Mouse (Mus musculus): ENCODE results near the gene Rgs6. TPM values are rescaled to one million over a fixed set of nuclear protein-coding genes. Genes with fewer than 3 reads are reported as not detected.

Gene Rgs6
- polyA plus RNA-seq, 1 experiment from 2014 or later: 16.7 TPM

- Histone ChIP-seq H3K4me1 (replicated peaks; ENCODE audit: control insufficient read depth, insufficient read depth, low read length) (no peaks in the 10 kb centered on the region), H3K9ac (replicated peaks; ENCODE audit: low read depth, low read length) (no peak overlapping the region), H3K4me2 (ENCODE audit: low read length) (no peak overlapping the region), H3K4me3 (replicated peaks; ENCODE audit: low read length) (no peak overlapping the region), H3K9me3 (ENCODE audit: control insufficient read depth, low read length) (no peaks in the 10 kb centered on the region), H3K36me3 (ENCODE audit: control insufficient read depth, insufficient read depth) (no peaks in the 10 kb centered on the region), H3K27ac (ENCODE audit: low read length) (no peak overlapping the region), H3K27me3 (replicated peaks; ENCODE audit: control insufficient read depth, insufficient read depth, low read length) (no peaks in the 10 kb centered on the region)
- ATAC-seq: no peak
- WGBS: 36% methylated on average over 18 of the region's 19 CpGs
These were observed 946 bp downstream of the Rgs6 start for GRCm38 (mm10) chr12:82588846-82589630.

- H3K9ac ChIP-seq (replicated peaks; ENCODE audit: low read depth, low read length): no peak overlapping the region
- no peak for ATAC-seq
- WGBS: 97% methylated on average over 2 of the region's 2 CpGs
These were observed 10.9 kb downstream of the Rgs6 start for GRCm38 (mm10) chr12:82599011-82599410.

GRCm38 (mm10) chr12:82600406-82600805 lies 12.3 kb downstream of the Rgs6 start:
- 36% methylated on average over 6 of the region's 6 CpGs for WGBS
- no peak for ATAC-seq

More at GRCm38 (mm10) chr12:82599011-82599410, 10.9 kb downstream of the Rgs6 start:
- H3K9me3 ChIP-seq (ENCODE audit: control insufficient read depth, low read length): no peaks in the 10 kb centered on the region
- no peak overlapping the region for H3K4me2 ChIP-seq (ENCODE audit: low read length)
- H3K4me3 ChIP-seq (replicated peaks; ENCODE audit: low read length): no peak overlapping the region
- no peaks in the 10 kb centered on the region for H3K27me3 ChIP-seq (replicated peaks; ENCODE audit: control insufficient read depth, insufficient read depth, low read length)
- H3K4me1 ChIP-seq (replicated peaks; ENCODE audit: control insufficient read depth, insufficient read depth, low read length): peaks cover 6% of the 10 kb centered on the region; the same call in 1 of the 2 replicates
- H3K27ac ChIP-seq (ENCODE audit: low read length): no peak overlapping the region
- H3K36me3 ChIP-seq (ENCODE audit: control insufficient read depth, insufficient read depth): no peaks in the 10 kb centered on the region

GRCm38 (mm10) chr12:82602823-82603222 lies 14.7 kb downstream of the Rgs6 start:
- 28% methylated on average over 4 of the region's 4 CpGs for whole genome bisulfite sequencing
- ATAC-seq: no peak
- Histone ChIP-seq H3K4me1 (replicated peaks; ENCODE audit: control insufficient read depth, insufficient read depth, low read length) (peaks cover 6% of the 10 kb centered on the region; the same call in 1 of the 2 replicates), H3K27me3 (replicated peaks; ENCODE audit: control insufficient read depth, insufficient read depth, low read length) (no peaks in the 10 kb centered on the region), H3K9ac (replicated peaks; ENCODE audit: low read depth, low read length) (no peak overlapping the region), H3K36me3 (ENCODE audit: control insufficient read depth, insufficient read depth) (no peaks in the 10 kb centered on the region), H3K4me3 (replicated peaks; ENCODE audit: low read length) (no peak overlapping the region), H3K4me2 (ENCODE audit: low read length) (no peak overlapping the region), H3K27ac (ENCODE audit: low read length) (no peak overlapping the region), H3K9me3 (ENCODE audit: control insufficient read depth, low read length) (no peaks in the 10 kb centered on the region)

More at GRCm38 (mm10) chr12:82600406-82600805, 12.3 kb downstream of the Rgs6 start:
- H3K27me3 ChIP-seq (replicated peaks; ENCODE audit: control insufficient read depth, insufficient read depth, low read length): no peaks in the 10 kb centered on the region
- H3K9me3 ChIP-seq (ENCODE audit: control insufficient read depth, low read length): no peaks in the 10 kb centered on the region
- peaks cover 6% of the 10 kb centered on the region; the same call in 1 of the 2 replicates for H3K4me1 ChIP-seq (replicated peaks; ENCODE audit: control insufficient read depth, insufficient read depth, low read length)
- H3K27ac ChIP-seq (ENCODE audit: low read length): no peak overlapping the region
- H3K4me3 ChIP-seq (replicated peaks; ENCODE audit: low read length): no peak overlapping the region
- no peak overlapping the region for H3K4me2 ChIP-seq (ENCODE audit: low read length)
- H3K36me3 ChIP-seq (ENCODE audit: control insufficient read depth, insufficient read depth): no peaks in the 10 kb centered on the region
- H3K9ac ChIP-seq (replicated peaks; ENCODE audit: low read depth, low read length): no peak overlapping the region

- Histone ChIP-seq H3K4me2 (ENCODE audit: low read length) (no peak overlapping the region), H3K27me3 (replicated peaks; ENCODE audit: control insufficient read depth, insufficient read depth, low read length) (no peaks in the 10 kb centered on the region), H3K4me3 (replicated peaks; ENCODE audit: low read length) (no peak overlapping the region), H3K9me3 (ENCODE audit: control insufficient read depth, low read length) (no peaks in the 10 kb centered on the region), H3K9ac (replicated peaks; ENCODE audit: low read depth, low read length) (no peak overlapping the region), H3K4me1 (replicated peaks; ENCODE audit: control insufficient read depth, insufficient read depth, low read length) (peaks cover 6% of the 10 kb centered on the region; the same call in 1 of the 2 replicates), H3K27ac (ENCODE audit: low read length) (no peak overlapping the region), H3K36me3 (ENCODE audit: control insufficient read depth, insufficient read depth) (no peaks in the 10 kb centered on the region)
- ATAC-seq: peak; percentile 52; the same call in 1 of the 2 replicates
- 0% methylated on average over 1 of the region's 1 CpGs for WGBS
These were observed 15.2 kb downstream of the Rgs6 start for GRCm38 (mm10) chr12:82603308-82603707.

- no peak overlapping the region for H3K4me3 ChIP-seq (replicated peaks; ENCODE audit: low read length)
- no peaks in the 10 kb centered on the region for H3K9me3 ChIP-seq (ENCODE audit: control insufficient read depth, low read length)
- H3K4me2 ChIP-seq (ENCODE audit: low read length): no peak overlapping the region
- H3K27me3 ChIP-seq (replicated peaks; ENCODE audit: control insufficient read depth, insufficient read depth, low read length): no peaks in the 10 kb centered on the region
- no peak for ATAC-seq
- peaks cover 6% of the 10 kb centered on the region; the same call in 1 of the 2 replicates for H3K4me1 ChIP-seq (replicated peaks; ENCODE audit: control insufficient read depth, insufficient read depth, low read length)
- H3K27ac ChIP-seq (ENCODE audit: low read length): no peak overlapping the region
- no peak overlapping the region for H3K9ac ChIP-seq (replicated peaks; ENCODE audit: low read depth, low read length)
- WGBS: 79% methylated on average over 4 of the region's 4 CpGs
- H3K36me3 ChIP-seq (ENCODE audit: control insufficient read depth, insufficient read depth): no peaks in the 10 kb centered on the region
These were observed 15.9 kb downstream of the Rgs6 start for GRCm38 (mm10) chr12:82603979-82604378.

- Histone ChIP-seq H3K27ac (ENCODE audit: low read length) (no peak overlapping the region), H3K4me1 (replicated peaks; ENCODE audit: control insufficient read depth, insufficient read depth, low read length) (peaks cover 7% of the 10 kb centered on the region), H3K4me3 (replicated peaks; ENCODE audit: low read length) (no peak overlapping the region), H3K36me3 (ENCODE audit: control insufficient read depth, insufficient read depth) (no peaks in the 10 kb centered on the region), H3K9ac (replicated peaks; ENCODE audit: low read depth, low read length) (no peak overlapping the region), H3K9me3 (ENCODE audit: control insufficient read depth, low read length) (no peaks in the 10 kb centered on the region), H3K27me3 (replicated peaks; ENCODE audit: control insufficient read depth, insufficient read depth, low read length) (no peaks in the 10 kb centered on the region; the same call in 1 of the 2 replicates), H3K4me2 (ENCODE audit: low read length) (no peak overlapping the region)
- 92% methylated on average over 13 of the region's 13 CpGs for WGBS
- ATAC-seq: no peak
These were observed 24.9 kb downstream of the Rgs6 start for GRCm38 (mm10) chr12:82612769-82613660.

- ATAC-seq: no peak; the same call in 1 of the 2 replicates
- peaks cover 7% of the 10 kb centered on the region for H3K4me1 ChIP-seq (replicated peaks; ENCODE audit: control insufficient read depth, insufficient read depth, low read length)
- peak overlapping the region; percentile 69 for H3K4me3 ChIP-seq (replicated peaks; ENCODE audit: low read length)
- 2% methylated on average over 19 of the region's 19 CpGs for WGBS
- H3K36me3 ChIP-seq (ENCODE audit: control insufficient read depth, insufficient read depth): no peaks in the 10 kb centered on the region
- peaks cover 7% of the 10 kb centered on the region; the same call in 1 of the 2 replicates for H3K27me3 ChIP-seq (replicated peaks; ENCODE audit: control insufficient read depth, insufficient read depth, low read length)
- peak overlapping the region; percentile 90 for H3K4me2 ChIP-seq (ENCODE audit: low read length)
- no peak overlapping the region for H3K27ac ChIP-seq (ENCODE audit: low read length)
- H3K9ac ChIP-seq (replicated peaks; ENCODE audit: low read depth, low read length): peak overlapping the region; percentile 73
- no peaks in the 10 kb centered on the region for H3K9me3 ChIP-seq (ENCODE audit: control insufficient read depth, low read length)
These were observed 28.4 kb downstream of the Rgs6 start for GRCm38 (mm10) chr12:82616486-82616812.
